Comparison of ENCODE assay signal across 15 mouse cellular contexts in the genomic region with DNA sequence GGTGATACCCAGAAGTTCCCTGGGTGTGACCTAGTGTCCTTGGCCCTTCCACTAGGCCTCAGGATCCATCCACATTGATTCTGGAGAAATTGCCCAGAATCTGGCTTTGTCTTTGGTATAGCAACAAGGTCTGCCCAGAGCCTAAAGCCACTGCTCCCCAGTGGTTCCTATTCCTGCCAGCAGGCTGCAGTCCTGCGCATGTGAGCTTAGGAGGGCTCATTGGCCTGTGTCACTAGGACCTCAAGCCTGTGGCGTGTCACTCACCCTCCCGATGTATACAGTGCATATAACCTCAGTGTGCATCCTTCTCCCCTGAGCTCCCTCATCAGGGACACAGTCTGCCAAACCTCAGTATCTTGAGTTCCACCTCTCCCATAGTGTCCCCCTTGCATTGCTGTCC.
DNase-seq lines count a peak whose midpoint lies in the region; ATAC-seq and TF ChIP-seq lines count a peak whose summit lies in the region.
"Had no signal": no experiment of that assay in that cellular context is flagged by ENCODE, and none has a peak within 500 bp of the region (broad histone marks: within the 10 kb centered on the region; RNA-seq: fewer than 3 reads in every experiment).

No protein-coding gene starts in this region.

- no peak for TF ChIP-seq POLR2A in testis, adult 2 months (IDR thresholded peaks at IDR 0.05; ENCODE audit: control insufficient read depth, low read depth, low read length)

- 79% methylated on average over 3 of the region's 3 CpGs for WGBS in limb, embryonic 12.5 days

- no peak overlapping the region for H3K4me3 ChIP-seq in layer of hippocampus, adult 2 months
- no peak overlapping the region for H3K4me3 ChIP-seq in testis, adult 2 months (ENCODE audit: control insufficient read depth, low read depth, low read length)
- no peak overlapping the region for H3K4me3 ChIP-seq in limb, embryonic 12.5 days (replicated peaks)
- H3K4me3 ChIP-seq: forebrain, embryonic 13.5 days; heart, adult 2 months; liver, embryonic 13.5 days had no signal

- no peak for DNase-seq in layer of hippocampus, adult 2 months (ENCODE audit: low spot score in 2 of 2)
- DNase-seq in layer of hippocampus, postnatal 25 days (ENCODE audit: extremely low spot score in 1 of 2, low spot score in 1 of 2): no peak
- DNase-seq in testis, postnatal 14 days (ENCODE audit: low spot score): no peak
- no peak for DNase-seq in adipocyte (ENCODE audit: low spot score)
- no peak for DNase-seq in B cell, adult 2 months
- DNase-seq: cerebellum, postnatal 10 days; liver, embryonic 13.5 days; lung, postnatal 4 days had no signal

- H3K27ac ChIP-seq in layer of hippocampus, adult 2 months: no peak overlapping the region
- H3K27ac ChIP-seq in testis, adult 2 months (ENCODE audit: control insufficient read depth, insufficient read depth, low read depth, low read length): no peak overlapping the region
- H3K27ac ChIP-seq in limb, embryonic 12.5 days: 0 out of 2 replicates have a peak overlapping the region, but pooled peaks have one; percentile 56
- H3K27ac ChIP-seq: forebrain, embryonic 13.5 days; heart, adult 2 months; liver, embryonic 13.5 days had no signal

- H3K4me1 ChIP-seq in testis, adult 2 months (ENCODE audit: control insufficient read depth, insufficient read depth, low read length): no peaks in the 10 kb centered on the region
- H3K4me1 ChIP-seq in limb, embryonic 12.5 days (replicated peaks): peaks cover 16% of the 10 kb centered on the region

- ATAC-seq in limb, embryonic 12.5 days (ENCODE audit: insufficient number of reproducible peaks, insufficient read depth, low FRiP score, low TSS enrichment, low read depth): no peak
- ATAC-seq: CD4-positive, CD25-positive, alpha-beta regulatory T cell, adult 4 months; hindbrain, embryonic 16.5 days had no signal

- H3K9ac ChIP-seq in limb, embryonic 12.5 days (replicated peaks): no peak overlapping the region
- H3K9ac ChIP-seq: forebrain, embryonic 13.5 days; liver, embryonic 13.5 days had no signal

- H3K9me3 ChIP-seq in limb, embryonic 12.5 days: no peaks in the 10 kb centered on the region
- H3K9me3 ChIP-seq: forebrain, embryonic 13.5 days; liver, embryonic 13.5 days had no signal

- H3K27me3 ChIP-seq in testis, adult 2 months (ENCODE audit: control insufficient read depth, insufficient read depth, low read length): no peaks in the 10 kb centered on the region
- no peaks in the 10 kb centered on the region; the same call in 1 of the 2 replicates for H3K27me3 ChIP-seq in limb, embryonic 12.5 days
- H3K27me3 ChIP-seq: forebrain, embryonic 13.5 days; liver, embryonic 13.5 days had no signal

- TF ChIP-seq CTCF in layer of hippocampus, adult 2 months (conservative IDR thresholded peaks at IDR 0.05): 0 out of 2 replicates have a peak, but pooled peaks have one; percentile 30
- TF ChIP-seq CTCF in testis, adult 2 months (IDR thresholded peaks at IDR 0.05; ENCODE audit: control insufficient read depth, insufficient read depth, insufficient replicate concordance, low read depth, low read length): peak; percentile 9; the same call in 1 of the 2 replicates

- H3K36me3 ChIP-seq in testis, adult 2 months (ENCODE audit: control insufficient read depth, insufficient read depth, low read length): no peaks in the 10 kb centered on the region
- H3K36me3 ChIP-seq in limb, embryonic 12.5 days: no peaks in the 10 kb centered on the region
- H3K36me3 ChIP-seq: G1E; liver, embryonic 13.5 days had no signal

- no peak overlapping the region for H3K4me2 ChIP-seq in limb, embryonic 12.5 days
- H3K4me2 ChIP-seq: forebrain, embryonic 13.5 days; liver, embryonic 13.5 days had no signal
